Comparison of ENCODE assay signal across 23 mouse cellular contexts in genomic region chr10:105222904-105223303, GRCm38 (mm10).
"Had no signal": no experiment of that assay in that cellular context is flagged by ENCODE, and none has a peak within 500 bp of the region (broad histone marks: within the 10 kb centered on the region; RNA-seq: fewer than 3 reads in every experiment).

No protein-coding gene starts in this region.

- H3K9me3 ChIP-seq: heart, embryonic 10.5 days; heart, embryonic 12.5 days; hindbrain, embryonic 10.5 days; hindbrain, embryonic 12.5 days; intestine, embryonic 15.5 days; limb, embryonic 10.5 days; limb, embryonic 12.5 days had no signal

- H3K4me2 ChIP-seq: heart, embryonic 12.5 days; hindbrain, embryonic 12.5 days; hindbrain, embryonic 14.5 days; intestine, embryonic 15.5 days; limb, embryonic 12.5 days had no signal

- H3K4me3 ChIP-seq: gastrocnemius, adult 2 months; heart, embryonic 10.5 days; heart, embryonic 12.5 days; hindbrain, embryonic 10.5 days; hindbrain, embryonic 12.5 days; intestine, embryonic 15.5 days; left cerebral cortex, adult 2 months; limb, embryonic 10.5 days; limb, embryonic 12.5 days had no signal

- H3K36me3 ChIP-seq: heart, embryonic 10.5 days; heart, embryonic 12.5 days; hindbrain, embryonic 10.5 days; hindbrain, embryonic 12.5 days; intestine, embryonic 15.5 days; limb, embryonic 10.5 days; limb, embryonic 12.5 days had no signal

- DNase-seq: gastrocnemius, adult 2 months; gastrocnemius, postnatal 10 days; gastrocnemius, postnatal 25 days; heart, adult 18-20 months; heart, postnatal 10 days; heart, postnatal 4 days; kidney, adult 18-20 months; kidney, adult 8-10 months; kidney, postnatal 10 days; kidney, postnatal 25 days; kidney, postnatal 4 days had no signal

- H3K9ac ChIP-seq: heart, embryonic 12.5 days; hindbrain, embryonic 12.5 days; hindbrain, embryonic 14.5 days; intestine, embryonic 15.5 days; limb, embryonic 12.5 days had no signal

- H3K27me3 ChIP-seq: heart, embryonic 12.5 days; hindbrain, embryonic 12.5 days; intestine, embryonic 15.5 days; limb, embryonic 12.5 days had no signal

- H3K4me1 ChIP-seq: hindbrain, embryonic 10.5 days; hindbrain, embryonic 12.5 days; intestine, embryonic 15.5 days; limb, embryonic 10.5 days; limb, embryonic 12.5 days had no signal

- ATAC-seq: hindbrain, embryonic 16.5 days; inflammation-experienced regulatory T-cells, adult 6 months; intestine, embryonic 15.5 days; intestine, postnatal 0 days had no signal

- H3K27ac ChIP-seq: gastrocnemius, adult 2 months; heart, embryonic 10.5 days; hindbrain, embryonic 10.5 days; hindbrain, embryonic 12.5 days; hindbrain, embryonic 14.5 days; intestine, embryonic 15.5 days; left cerebral cortex, adult 2 months; limb, embryonic 10.5 days; limb, embryonic 12.5 days had no signal
